Mouse (Mus musculus) thymus, adult 2 months (tissue): ENCODE data around the gene Cops8. TPM values are rescaled to one million over a fixed set of nuclear protein-coding genes. Genes with fewer than 3 reads are reported as not detected.

Experiments
- DNase-seq: peaks from one replicate; pipeline ENCODE4 v3.0.0; 2021
- H3K27ac ChIP-seq: fragments of 200-500 bp; 2 replicates; pipeline ENCODE4 v1.5.1; 2012; ENCODE audit warnings: low read length, control low read depth; ENCODE audit not compliant: control insufficient read depth, insufficient read depth
- H3K27me3 ChIP-seq: fragments of 200-500 bp; 2 replicates; pipeline ENCODE4 v1.6.1; 2012; ENCODE audit warnings: mild to moderate bottlenecking, low read length, moderate library complexity, mixed read lengths; ENCODE audit not compliant: control insufficient read depth, insufficient read depth
- H3K36me3 ChIP-seq: fragments of 200-500 bp; 2 replicates; pipeline ENCODE4 v1.6.1; 2012; ENCODE audit warnings: mild to moderate bottlenecking, low read length, moderate library complexity; ENCODE audit not compliant: control insufficient read depth, insufficient read depth
- H3K4me1 ChIP-seq: fragments of 200-500 bp; replicated peaks from 2 replicates; pipeline ENCODE4 v1.6.1; 2012; ENCODE audit warnings: low read length; ENCODE audit not compliant: control insufficient read depth, insufficient read depth
- H3K4me3 ChIP-seq: fragments of 200-500 bp; 2 replicates; pipeline ENCODE4 v1.5.1; 2012; ENCODE audit warnings: mild to moderate bottlenecking, low read length, control low read depth, moderate library complexity; ENCODE audit not compliant: control insufficient read depth, insufficient read depth
- CTCF ChIP-seq: fragments of 200-500 bp; IDR thresholded peaks from 2 replicates; pipeline ENCODE4 v1.5.1; 2012; ENCODE audit warnings: mild to moderate bottlenecking, control low read depth, low read length, moderate library complexity, borderline replicate concordance; ENCODE audit not compliant: control insufficient read depth, poor library complexity, insufficient read depth; ENCODE audit errors: extremely low read depth
- POLR2A ChIP-seq: fragments of 200-500 bp; IDR thresholded peaks from 2 replicates; pipeline ENCODE4 v1.6.1; 2012; ENCODE audit warnings: mild to moderate bottlenecking, low read length, control low read depth, moderate library complexity; ENCODE audit not compliant: control insufficient read depth, poor library complexity, insufficient read depth; ENCODE audit errors: extremely low read depth
- WGBS: fragments of 180-500 bp; shearing (Covaris S2); methylation state at CpG from one replicate; pipeline ENCODE4 v1.1.7; 2018; 5-methylcytosine and 5-hydroxymethylcytosine counted together
- polyA plus RNA-seq: library from polyadenylated mRNA; depleted of rRNA; stranded (reverse); fragments of >200 nt; gene quantifications from 2 replicates; pipeline ENCODE4 v1.2.3, GENCODE M21; 2012

The Cops8 gene
- polyA plus RNA-seq, 1 experiment, result 80.9 TPM

DNA sequence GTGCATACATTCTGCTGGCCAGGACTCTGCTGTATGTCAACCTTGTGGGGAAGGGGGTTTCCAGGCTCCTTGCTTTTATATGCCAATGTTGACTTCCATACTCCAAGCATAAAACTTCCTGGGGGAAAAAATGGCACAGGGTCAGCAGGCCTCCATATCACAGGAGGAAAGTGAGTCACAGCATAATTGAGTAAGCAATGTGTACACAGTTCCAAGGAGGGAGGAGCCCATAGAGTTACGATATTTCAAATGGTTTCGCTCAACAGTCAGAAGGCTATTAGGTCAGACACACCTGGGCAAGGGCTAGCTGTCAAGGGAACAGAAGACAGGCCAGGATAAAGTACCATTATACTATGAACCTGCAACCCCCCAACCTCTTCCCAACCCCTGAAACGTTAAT, 1.7 kb upstream of the Cops8 start:
- peaks cover 2% of the 10 kb centered on the region; the same call in 1 of the 2 replicates for H3K36me3 ChIP-seq
- H3K27ac ChIP-seq, result no peak overlapping the region
- TF ChIP-seq CTCF, result no peak
- TF ChIP-seq POLR2A, result no peak
- DNase-seq, result no peak
- WGBS, result 76% methylated on average over 3 of the region's 3 CpGs
- no peaks in the 10 kb centered on the region for H3K27me3 ChIP-seq
- no peaks in the 10 kb centered on the region; the same call in 1 of the 2 replicates for H3K4me1 ChIP-seq
- H3K4me3 ChIP-seq, result no peak overlapping the region

GRCm38 (mm10) chr1:90603561-90603887, 743 bp downstream of the Cops8 start:
- peak overlapping the region; percentile 76 for H3K4me3 ChIP-seq
- no peak overlapping the region for H3K27ac ChIP-seq
- H3K4me1 ChIP-seq, result no peaks in the 10 kb centered on the region; the same call in 1 of the 2 replicates
- H3K27me3 ChIP-seq, result no peaks in the 10 kb centered on the region
- H3K36me3 ChIP-seq, result peaks cover 24% of the 10 kb centered on the region
- DNase-seq, result no peak
- TF ChIP-seq POLR2A (no peak), CTCF (no peak)
- WGBS, result under 1% methylated on average over 26 of the region's 26 CpGs

DNA sequence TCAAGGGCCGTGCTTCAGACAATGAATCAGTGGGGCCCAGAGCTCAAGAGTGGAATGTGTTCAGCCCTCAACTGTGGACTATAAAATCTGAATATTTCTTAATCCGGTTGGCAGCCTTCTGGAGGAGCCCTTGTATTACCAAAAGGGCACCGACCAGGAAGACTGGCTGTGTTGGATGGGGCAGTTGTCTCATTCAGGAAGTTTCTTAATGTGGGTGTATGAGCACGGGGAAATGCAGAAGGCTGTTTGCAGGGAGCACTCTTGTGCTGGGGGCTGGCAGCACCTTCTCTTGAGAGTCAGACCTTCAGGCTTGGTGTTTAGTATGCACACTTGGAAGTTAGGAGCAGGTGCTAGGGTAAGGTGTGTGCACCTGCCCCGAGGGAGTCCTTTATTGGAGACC, 6.6 kb downstream of the Cops8 start:
- H3K27me3 ChIP-seq, result no peaks in the 10 kb centered on the region
- TF ChIP-seq CTCF, result no peak
- TF ChIP-seq POLR2A, result no peak
- no peak overlapping the region for H3K4me3 ChIP-seq
- peaks cover 66% of the 10 kb centered on the region for H3K36me3 ChIP-seq
- WGBS, result 97% methylated on average over 5 of the region's 5 CpGs
- no peak overlapping the region for H3K27ac ChIP-seq
- no peak for DNase-seq
- no peaks in the 10 kb centered on the region for H3K4me1 ChIP-seq

DNA sequence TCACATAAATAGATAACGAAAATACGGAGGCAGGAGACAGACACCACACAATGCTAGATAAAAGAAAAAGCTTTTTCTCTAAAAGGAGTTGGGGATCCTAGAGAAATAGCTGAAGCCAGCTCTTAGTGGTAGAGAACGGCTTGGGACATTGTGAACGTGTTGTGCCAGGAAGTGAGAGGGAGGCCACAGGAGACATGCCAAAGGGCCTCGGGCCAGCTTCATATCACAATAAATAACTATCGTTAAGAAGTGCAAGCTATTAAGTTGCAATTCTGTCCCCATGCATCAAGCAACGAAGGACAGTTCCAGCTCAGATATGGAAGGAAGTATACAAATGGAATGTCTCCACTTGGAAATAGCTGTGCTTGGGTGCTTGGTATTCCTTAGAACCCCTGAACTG, 14.5 kb downstream of the Cops8 start:
- Histone ChIP-seq H3K36me3 (peaks cover 6% of the 10 kb centered on the region), H3K27me3 (no peaks in the 10 kb centered on the region), H3K27ac (no peak overlapping the region), H3K4me1 (no peaks in the 10 kb centered on the region), H3K4me3 (no peak overlapping the region)
- TF ChIP-seq POLR2A (no peak), CTCF (no peak)
- 83% methylated on average over 7 of the region's 7 CpGs for WGBS
- no peak for DNase-seq

GRCm38 (mm10) chr1:90633415-90634030, 30.7 kb downstream of the Cops8 start:
- WGBS, result 59% methylated on average over 6 of the region's 6 CpGs
- TF ChIP-seq POLR2A, result no peak
- TF ChIP-seq CTCF, result no peak
- no peak overlapping the region for H3K4me3 ChIP-seq
- 0 out of 2 replicates have a peak, but pooled peaks cover 2% of the 10 kb centered on the region for H3K4me1 ChIP-seq
- no peaks in the 10 kb centered on the region for H3K27me3 ChIP-seq
- no peak for DNase-seq
- no peaks in the 10 kb centered on the region for H3K36me3 ChIP-seq
- H3K27ac ChIP-seq, result no peak overlapping the region

GRCm38 (mm10) chr1:90634205-90634745, 31.5 kb downstream of the Cops8 start:
- WGBS, result 67% methylated on average over 3 of the region's 3 CpGs
- H3K4me3 ChIP-seq, result no peak overlapping the region

GRCm38 (mm10) chr1:90638335-90638734, 35.6 kb downstream of the Cops8 start:
- H3K36me3 ChIP-seq, result no peaks in the 10 kb centered on the region
- no peaks in the 10 kb centered on the region for H3K4me1 ChIP-seq
- H3K27me3 ChIP-seq, result no peaks in the 10 kb centered on the region
- H3K27ac ChIP-seq, result no peak overlapping the region
- no peak for DNase-seq
- 85% methylated on average over 7 of the region's 7 CpGs for WGBS
- TF ChIP-seq CTCF (no peak), POLR2A (no peak)
- H3K4me3 ChIP-seq, result no peak overlapping the region

More at GRCm38 (mm10) chr1:90634205-90634745, 31.5 kb downstream of the Cops8 start:
- TF ChIP-seq CTCF (no peak), POLR2A (no peak)
- DNase-seq, result no peak
- Histone ChIP-seq H3K4me1 (0 out of 2 replicates have a peak, but pooled peaks cover 2% of the 10 kb centered on the region), H3K27me3 (no peaks in the 10 kb centered on the region), H3K36me3 (no peaks in the 10 kb centered on the region), H3K27ac (no peak overlapping the region)
